Mouse (Mus musculus): ENCODE measurements at regions not wholly inside any gene's neighbourhood (a gene's known extent, or its start where the extent isn't known, plus 50 kb on each side); places are given as distances from the start of the nearest gene placed in this dataset.
A peak's percentile ranks its signal among the peaks of the same experiment; 100 is the strongest.

GRCm38 (mm10) chr1:75889847-75890591 lies 344.0 kb downstream of the Slc4a3 start:
- peak; percentile 1 for DNase-seq (ENCODE audit: low read depth, low spot score)

GRCm38 (mm10) chr1:75890636-75891276 lies 344.7 kb downstream of the Slc4a3 start:
- no peak for DNase-seq (ENCODE audit: low read depth, low spot score)

GRCm38 (mm10) chr1:75895550-75895949 lies 349.5 kb downstream of the Slc4a3 start:
- DNase-seq (ENCODE audit: low read depth, low spot score): no peak

- DNase-seq (ENCODE audit: low read depth, low spot score): peak; percentile 7
These were observed 355.1 kb downstream of the Slc4a3 start for GRCm38 (mm10) chr1:75901146-75901545.

- no peak for DNase-seq (ENCODE audit: low read depth, low spot score)
These were observed 359.8 kb downstream of the Slc4a3 start for GRCm38 (mm10) chr1:75905699-75906470.

GRCm38 (mm10) chr1:75915311-75915710 lies 369.2 kb downstream of the Slc4a3 start:
- no peak for DNase-seq (ENCODE audit: low read depth, low spot score)

- DNase-seq (ENCODE audit: low read depth, low spot score): no peak
These were observed 370.1 kb downstream of the Slc4a3 start for GRCm38 (mm10) chr1:75916181-75916580.

- DNase-seq (ENCODE audit: low read depth, low spot score): peak; percentile 68
These were observed 373.1 kb downstream of the Slc4a3 start for GRCm38 (mm10) chr1:75919134-75919533.

- no peak for DNase-seq (ENCODE audit: low read depth, low spot score)
These were observed 379.0 kb downstream of the Slc4a3 start for GRCm38 (mm10) chr1:75925046-75925445.

- peak; percentile 73 for DNase-seq (ENCODE audit: low read depth, low spot score)
These were observed 379.7 kb downstream of the Slc4a3 start for GRCm38 (mm10) chr1:75925802-75926201.

- DNase-seq (ENCODE audit: low read depth, low spot score): no peak
These were observed 385.8 kb downstream of the Slc4a3 start for GRCm38 (mm10) chr1:75931852-75932251.

GRCm38 (mm10) chr1:75933831-75934230 lies 387.8 kb downstream of the Slc4a3 start:
- DNase-seq (ENCODE audit: low read depth, low spot score): no peak

- DNase-seq (ENCODE audit: low read depth, low spot score): no peak
These were observed 388.7 kb downstream of the Slc4a3 start for GRCm38 (mm10) chr1:75934761-75935160.

GRCm38 (mm10) chr1:75935866-75936265 lies 389.8 kb downstream of the Slc4a3 start:
- no peak for DNase-seq (ENCODE audit: low read depth, low spot score)

GRCm38 (mm10) chr1:75936596-75936995 lies 390.5 kb downstream of the Slc4a3 start:
- DNase-seq (ENCODE audit: low read depth, low spot score): peak; percentile 21

GRCm38 (mm10) chr1:75937331-75937730 lies 391.3 kb downstream of the Slc4a3 start:
- DNase-seq (ENCODE audit: low read depth, low spot score): no peak

GRCm38 (mm10) chr1:75946290-75946839 lies 400.3 kb downstream of the Slc4a3 start:
- DNase-seq (ENCODE audit: low read depth, low spot score): no peak

GRCm38 (mm10) chr1:75978203-75978986 lies 432.3 kb downstream of the Slc4a3 start:
- no peak for DNase-seq (ENCODE audit: low read depth, low spot score)

GRCm38 (mm10) chr1:75983057-75983456 lies 437.0 kb downstream of the Slc4a3 start:
- DNase-seq (ENCODE audit: low read depth, low spot score): no peak

GRCm38 (mm10) chr1:75983487-75983886 lies 437.4 kb downstream of the Slc4a3 start:
- no peak for DNase-seq (ENCODE audit: low read depth, low spot score)

GRCm38 (mm10) chr1:75988496-75988895 lies 442.4 kb downstream of the Slc4a3 start:
- no peak for DNase-seq (ENCODE audit: low read depth, low spot score)
